Mouse (Mus musculus) stomach, embryonic 14.5 days (tissue): ENCODE results near the gene Hoxb5. TPM values are rescaled to one million over a fixed set of nuclear protein-coding genes. Genes with fewer than 3 reads are reported as not detected.

Experiments
- ATAC-seq: fragments of 200-750 bp; cut with Nextera tagmentation; 2 replicates; pipeline ENCODE4 v1.8.0; 2017; ENCODE audit warnings: low read depth, moderate TSS enrichment; ENCODE audit not compliant: insufficient number of reproducible peaks, insufficient read depth, low FRiP score
- H3K27ac ChIP-seq: fragments of 300-500 bp; sonication (generic); 2 replicates; pipeline ENCODE4 v1.5.1; 2014; ENCODE audit warnings: mild to moderate bottlenecking, low read length, moderate library complexity, mixed read lengths
- H3K27me3 ChIP-seq: fragments of 300-500 bp; sonication (generic); 2 replicates; pipeline ENCODE4 v1.6.1; 2014; ENCODE audit warnings: low read length, control low read depth, mixed read lengths; ENCODE audit not compliant: control insufficient read depth, insufficient read depth
- H3K36me3 ChIP-seq: fragments of 300-500 bp; sonication (generic); 2 replicates; pipeline ENCODE4 v1.6.1; 2014; ENCODE audit warnings: mild to moderate bottlenecking, control low read depth, low read length, moderate library complexity, mixed read lengths; ENCODE audit not compliant: control insufficient read depth, insufficient read depth
- H3K4me1 ChIP-seq: fragments of 300-500 bp; sonication (generic); 2 replicates; pipeline ENCODE4 v1.6.1; 2014; ENCODE audit warnings: low read length, control low read depth, mixed read lengths; ENCODE audit not compliant: control insufficient read depth, insufficient read depth
- H3K4me2 ChIP-seq: fragments of 300-500 bp; sonication (generic); replicated peaks from 2 replicates; pipeline ENCODE4 v1.6.1; 2014; ENCODE audit warnings: low read depth, low read length, control low read depth
- H3K4me3 ChIP-seq: fragments of 300-500 bp; sonication (generic); 2 replicates; pipeline ENCODE4 v1.5.1; 2014; ENCODE audit warnings: low read depth, low read length, control low read depth
- H3K9ac ChIP-seq: fragments of 300-500 bp; sonication (generic); replicated peaks from 2 replicates; pipeline ENCODE4 v1.6.1; 2014; ENCODE audit warnings: low read depth, mild to moderate bottlenecking, control low read depth, low read length, moderate library complexity, mixed read lengths
- H3K9me3 ChIP-seq: fragments of 300-500 bp; sonication (generic); 2 replicates; pipeline ENCODE4 v1.6.1; 2016; ENCODE audit warnings: low read depth, low read length, control low read depth; ENCODE audit not compliant: control insufficient read depth
- WGBS: fragments of 180-500 bp; shearing (Covaris S2); extraction: QIAGEN DNeasy Blood & Tissue Kit; methylation state at CpG from one replicate; pipeline ENCODE4 v1.1.7; 2014; 5-methylcytosine and 5-hydroxymethylcytosine counted together
- polyA plus RNA-seq: library from polyadenylated mRNA; unstranded; fragments of >200 nt; fragmentation: Nextera tagmentation; extraction: Ambion mirVana; gene quantifications from 2 replicates; pipeline ENCODE4 v1.2.1, GENCODE M21; 2014

The Hoxb5 gene
- 21.2 and 23.3 TPM in 2 replicates for polyA plus RNA-seq

GRCm38 (mm10) chr11:96303151-96304099 is at the start of gene Hoxb5:
Gene Hoxb5, plus strand, starts transcription at chr11:96303336.
- ATAC-seq: peak; percentile 48; the same call in 1 of the 2 replicates
- Histone ChIP-seq H3K9ac (peak within 1 kb of the TSS; percentile 83), H3K9me3 (no peaks in the 10 kb centered on the region), H3K4me1 (peaks cover 8% of the 10 kb centered on the region; the same call in 1 of the 2 replicates), H3K27me3 (peaks cover 16% of the 10 kb centered on the region; the same call in 1 of the 2 replicates), H3K4me2 (peak within 1 kb of the TSS; percentile 95), H3K36me3 (no peaks in the 10 kb centered on the region), H3K4me3 (peak within 1 kb of the TSS; percentile 47), H3K27ac (peak within 1 kb of the TSS; percentile 100)
- WGBS: under 1% methylated on average over 69 of the region's 69 CpGs

- H3K4me2 ChIP-seq: no peak overlapping the region
- H3K4me1 ChIP-seq: 0 out of 2 replicates have a peak, but pooled peaks cover 6% of the 10 kb centered on the region
- no peak overlapping the region for H3K9ac ChIP-seq
- H3K27me3 ChIP-seq: peaks cover 90% of the 10 kb centered on the region
- ATAC-seq: no peak
- H3K36me3 ChIP-seq: no peaks in the 10 kb centered on the region
- H3K27ac ChIP-seq: no peak overlapping the region
- H3K4me3 ChIP-seq: no peak overlapping the region
- no peaks in the 10 kb centered on the region for H3K9me3 ChIP-seq
- WGBS: 2% methylated on average over 11 of the region's 11 CpGs
These were observed 48.9 kb upstream of the Hoxb5 start for GRCm38 (mm10) chr11:96254221-96254620.

GRCm38 (mm10) chr11:96255111-96255995 is 47.8 kb upstream of the Hoxb5 start:
- peaks cover 83% of the 10 kb centered on the region for H3K27me3 ChIP-seq
- no peak overlapping the region for H3K27ac ChIP-seq
- H3K9ac ChIP-seq: no peak overlapping the region

GRCm38 (mm10) chr11:96255996-96256445 is 47.1 kb upstream of the Hoxb5 start:
- no peak overlapping the region for H3K27ac ChIP-seq

More at GRCm38 (mm10) chr11:96255111-96255995, 47.8 kb upstream of the Hoxb5 start:
- Histone ChIP-seq H3K9me3 (no peaks in the 10 kb centered on the region), H3K36me3 (no peaks in the 10 kb centered on the region), H3K4me3 (no peak overlapping the region), H3K4me2 (no peak overlapping the region), H3K4me1 (0 out of 2 replicates have a peak, but pooled peaks cover 6% of the 10 kb centered on the region)
- ATAC-seq: no peak
- 2% methylated on average over 39 of the region's 39 CpGs for WGBS

GRCm38 (mm10) chr11:96257141-96257540 is 46.0 kb upstream of the Hoxb5 start:
- ATAC-seq: no peak

More at GRCm38 (mm10) chr11:96255996-96256445, 47.1 kb upstream of the Hoxb5 start:
- H3K27me3 ChIP-seq: peaks cover 83% of the 10 kb centered on the region
- no peak overlapping the region for H3K9ac ChIP-seq
- H3K4me2 ChIP-seq: no peak overlapping the region
- no peak overlapping the region for H3K4me3 ChIP-seq
- no peaks in the 10 kb centered on the region for H3K36me3 ChIP-seq
- under 1% methylated on average over 14 of the region's 14 CpGs for WGBS
- H3K9me3 ChIP-seq: no peaks in the 10 kb centered on the region
- ATAC-seq: no peak
- 0 out of 2 replicates have a peak, but pooled peaks cover 3% of the 10 kb centered on the region for H3K4me1 ChIP-seq

GRCm38 (mm10) chr11:96259038-96259437 is 44.1 kb upstream of the Hoxb5 start:
- Histone ChIP-seq H3K27me3 (peaks cover 83% of the 10 kb centered on the region), H3K9me3 (no peaks in the 10 kb centered on the region), H3K4me2 (no peak overlapping the region), H3K9ac (no peak overlapping the region), H3K4me1 (no peaks in the 10 kb centered on the region), H3K36me3 (no peaks in the 10 kb centered on the region), H3K27ac (no peak overlapping the region), H3K4me3 (no peak overlapping the region)
- no peak for ATAC-seq
- 5% methylated on average over 2 of the region's 2 CpGs for WGBS

More at GRCm38 (mm10) chr11:96257141-96257540, 46.0 kb upstream of the Hoxb5 start:
- Histone ChIP-seq H3K4me3 (no peak overlapping the region), H3K4me1 (no peaks in the 10 kb centered on the region), H3K4me2 (no peak overlapping the region), H3K9me3 (no peaks in the 10 kb centered on the region), H3K27ac (no peak overlapping the region), H3K27me3 (peaks cover 83% of the 10 kb centered on the region), H3K9ac (no peak overlapping the region), H3K36me3 (no peaks in the 10 kb centered on the region)
- WGBS: 25% methylated on average over 2 of the region's 2 CpGs

- H3K36me3 ChIP-seq: no peaks in the 10 kb centered on the region
- WGBS: 4% methylated on average over 1 of the region's 1 CpGs
- no peaks in the 10 kb centered on the region for H3K4me1 ChIP-seq
- H3K4me2 ChIP-seq: no peak overlapping the region
- no peak overlapping the region for H3K4me3 ChIP-seq
- H3K9me3 ChIP-seq: no peaks in the 10 kb centered on the region
- peaks cover 82% of the 10 kb centered on the region for H3K27me3 ChIP-seq
- no peak overlapping the region for H3K27ac ChIP-seq
- no peak for ATAC-seq
- no peak overlapping the region for H3K9ac ChIP-seq
These were observed 43.6 kb upstream of the Hoxb5 start for GRCm38 (mm10) chr11:96259511-96259910.
